7 mouse cellular contexts compared by ENCODE assay signal in genomic region chr4:102087091-102087565, GRCm38 (mm10). TPM values are rescaled to one million over a fixed set of nuclear protein-coding genes. Genes with fewer than 3 reads are reported as not detected.
DNase-seq lines count a peak whose midpoint lies in the region; ATAC-seq and TF ChIP-seq lines count a peak whose summit lies in the region.

TSS of gene Pde4b (plus strand) at chr4:102087543.

- H3K4me3 ChIP-seq in lung, postnatal 0 days (ENCODE audit: low read depth, low read length) = peak within 1 kb of the TSS; percentile 27; the same call in 1 of the 2 replicates
- peak within 1 kb of the TSS; percentile 68 for H3K4me3 ChIP-seq in heart, embryonic 13.5 days
- H3K4me3 ChIP-seq in neural tube, embryonic 12.5 days = peak within 1 kb of the TSS; percentile 58

- no peak for TF ChIP-seq CTCF in lung, postnatal 0 days (IDR thresholded peaks at IDR 0.05)

- ATAC-seq in lung, postnatal 0 days = no peak
- ATAC-seq in heart, embryonic 13.5 days (ENCODE audit: extremely low read depth, insufficient number of reproducible peaks, low FRiP score, low TSS enrichment) = no peak
- no peak; the same call in 1 of the 2 replicates for ATAC-seq in neural tube, embryonic 12.5 days (ENCODE audit: low FRiP score, low read depth)

- intact Hi-C loops in left cerebral cortex, postnatal 14 days (cut with DNase I) = loop anchor here (5.0 kb wide), 1 partner anchor 60 kb away; no protein-coding TSS in a partner anchor

- H3K4me2 ChIP-seq in lung, postnatal 0 days (replicated peaks; ENCODE audit: low read depth, low read length) = peak within 1 kb of the TSS; percentile 54
- H3K4me2 ChIP-seq in heart, embryonic 13.5 days = peak within 1 kb of the TSS; percentile 99
- H3K4me2 ChIP-seq in neural tube, embryonic 12.5 days (replicated peaks) = peak within 1 kb of the TSS; percentile 92

- DNase-seq in lung, postnatal 0 days (ENCODE audit: low spot score) = no peak
- no peak for DNase-seq in lung, postnatal 10 days
- DNase-seq in embryo, embryonic 11.5 days (ENCODE audit: low read depth, low spot score) = peak; percentile 5
- no peak for DNase-seq in left cerebral cortex, postnatal 14 days (ENCODE audit: low spot score in 2 of 2)
- no peak for DNase-seq in ovary, postnatal 10 days (ENCODE audit: low spot score)

- no peak for TF ChIP-seq EP300 in lung, postnatal 0 days (IDR thresholded peaks at IDR 0.05)

- 5% methylated on average over 11 of the region's 11 CpGs for WGBS in lung, postnatal 0 days
- 6% methylated on average over 11 of the region's 11 CpGs for WGBS in heart, embryonic 13.5 days
- WGBS in neural tube, embryonic 12.5 days = 8% methylated on average over 11 of the region's 11 CpGs

- H3K9me3 ChIP-seq in lung, postnatal 0 days (ENCODE audit: low read length) = no peaks in the 10 kb centered on the region
- H3K9me3 ChIP-seq in heart, embryonic 13.5 days = no peaks in the 10 kb centered on the region
- no peaks in the 10 kb centered on the region for H3K9me3 ChIP-seq in neural tube, embryonic 12.5 days

- H3K4me1 ChIP-seq in lung, postnatal 0 days (ENCODE audit: insufficient read depth, low read depth, low read length) = 0 out of 2 replicates have a peak, but pooled peaks cover 6% of the 10 kb centered on the region
- peaks cover 11% of the 10 kb centered on the region for H3K4me1 ChIP-seq in heart, embryonic 13.5 days
- H3K4me1 ChIP-seq in neural tube, embryonic 12.5 days = peaks cover 10% of the 10 kb centered on the region

- H3K27me3 ChIP-seq in lung, postnatal 0 days (replicated peaks; ENCODE audit: insufficient read depth, low read length) = peaks cover 25% of the 10 kb centered on the region
- H3K27me3 ChIP-seq in heart, embryonic 13.5 days (replicated peaks) = peaks cover 44% of the 10 kb centered on the region
- peaks cover 21% of the 10 kb centered on the region for H3K27me3 ChIP-seq in neural tube, embryonic 12.5 days (replicated peaks)

- H3K9ac ChIP-seq in lung, postnatal 0 days (replicated peaks; ENCODE audit: low read depth) = no peak within 1 kb of the TSS
- H3K9ac ChIP-seq in heart, embryonic 13.5 days = peak within 1 kb of the TSS; percentile 77
- peak within 1 kb of the TSS; percentile 44 for H3K9ac ChIP-seq in neural tube, embryonic 12.5 days

- no peak within 1 kb of the TSS for H3K27ac ChIP-seq in lung, postnatal 0 days (ENCODE audit: low read length)
- no peak within 1 kb of the TSS for H3K27ac ChIP-seq in heart, embryonic 13.5 days (replicated peaks)
- no peak within 1 kb of the TSS for H3K27ac ChIP-seq in neural tube, embryonic 12.5 days

- H3K36me3 ChIP-seq in lung, postnatal 0 days (ENCODE audit: insufficient read depth, low read length) = no peaks in the 10 kb centered on the region
- H3K36me3 ChIP-seq in heart, embryonic 13.5 days = no peaks in the 10 kb centered on the region
- H3K36me3 ChIP-seq in neural tube, embryonic 12.5 days = no peaks in the 10 kb centered on the region

RNA-seq across cellular contexts. Expression of gene Pde4b, which starts in this region (rescaled TPM):
- 42.1 and 44.5 TPM in 2 replicates for polyA plus RNA-seq in lung, postnatal 0 days (2015; fragmentation: Nextera tagmentation; extraction: Ambion mirVana)
- 19.0 and 19.1 TPM in 2 replicates for polyA plus RNA-seq in heart, embryonic 13.5 days (2015; fragmentation: Nextera tagmentation; extraction: Ambion mirVana)
- 100 to 1,000 TPM; 101 to 102 TPM for total RNA-seq in left cerebral cortex, postnatal 14 days (2021)
- 11.1 and 15.6 TPM in 2 replicates for polyA plus RNA-seq in neural tube, embryonic 12.5 days (2016; fragmentation: Nextera tagmentation; extraction: Ambion mirVana)
